Mouse (Mus musculus) heart, postnatal 0 days (tissue): ENCODE measurements around the gene Gm20441. TPM values are rescaled to one million over a fixed set of nuclear protein-coding genes. Genes with fewer than 3 reads are reported as not detected.

ENCODE experiments used
- ATAC-seq: fragments of 200-750 bp; cut with Nextera tagmentation; 2 replicates; pipeline ENCODE4 v1.8.0; 2017; ENCODE audit warnings: low read depth, moderate number of reproducible peaks, moderate library complexity; ENCODE audit not compliant: insufficient read depth
- DNase-seq: peaks from one replicate; pipeline ENCODE4 v3.0.0-alpha.2; 2016; ENCODE audit warnings: low spot score
- H3K27ac ChIP-seq: fragments of 300-500 bp; sonication (generic); 2 replicates; pipeline ENCODE4 v1.5.1; 2014; ENCODE audit warnings: low read depth, mild to moderate bottlenecking
- H3K27me3 ChIP-seq: fragments of 300-500 bp; sonication (generic); 2 replicates; pipeline ENCODE4 v1.6.1; 2014; ENCODE audit warnings: low read length, mixed read lengths; ENCODE audit not compliant: control insufficient read depth, insufficient read depth
- H3K36me3 ChIP-seq: fragments of 300-500 bp; sonication (generic); replicated peaks from 2 replicates; pipeline ENCODE4 v1.6.1; 2014; ENCODE audit warnings: low read length, mixed read lengths; ENCODE audit not compliant: control insufficient read depth, insufficient read depth
- H3K4me1 ChIP-seq: fragments of 300-500 bp; sonication (generic); 2 replicates; pipeline ENCODE4 v1.6.1; 2014; ENCODE audit warnings: antibody characterized with exemption; ENCODE audit not compliant: control insufficient read depth, insufficient read depth
- H3K4me2 ChIP-seq: fragments of 300-500 bp; sonication (generic); 2 replicates; pipeline ENCODE4 v1.6.1; 2014; ENCODE audit warnings: low read depth, mild to moderate bottlenecking, low read length, moderate library complexity
- H3K4me3 ChIP-seq: fragments of 300-500 bp; sonication (generic); 2 replicates; pipeline ENCODE4 v1.5.1; 2014; ENCODE audit warnings: low read depth, low read length
- H3K9ac ChIP-seq: fragments of 300-500 bp; sonication (generic); replicated peaks from 2 replicates; pipeline ENCODE4 v1.6.1; 2014; ENCODE audit warnings: low read depth, low read length, mixed read lengths
- H3K9me3 ChIP-seq: fragments of 300-500 bp; sonication (generic); replicated peaks from 2 replicates; pipeline ENCODE4 v1.6.1; 2016; ENCODE audit warnings: low read length; ENCODE audit not compliant: control insufficient read depth
- CTCF ChIP-seq: IDR thresholded peaks from 2 replicates; pipeline ENCODE4 v1.5.1; 2016; ENCODE audit warnings: antibody characterized with exemption, control low read depth, low read depth
- EP300 ChIP-seq: IDR thresholded peaks from 2 replicates; pipeline ENCODE4 v1.6.1; 2016; ENCODE audit warnings: antibody characterized with exemption, low read depth
- WGBS: fragments of 180-500 bp; shearing (Covaris S2); extraction: QIAGEN DNeasy Blood & Tissue Kit; methylation state at CpG from one replicate; pipeline ENCODE4 v1.1.7; 2014; 5-methylcytosine and 5-hydroxymethylcytosine counted together
- polyA plus RNA-seq: library from polyadenylated mRNA; unstranded; fragments of >200 nt; fragmentation: Nextera tagmentation; extraction: Ambion mirVana; gene quantifications from 2 replicates; pipeline ENCODE4 v1.2.1, GENCODE M21; 2015
- total RNA-seq: library from RNA; depleted of rRNA; stranded (reverse); fragments of >200 nt; gene quantifications from 2 replicates; pipeline ENCODE4 v1.2.3, GENCODE M21; 2014; ENCODE audit warnings: low replicate concordance

The Gm20441 gene
- total and polyA plus RNA-seq, 2 experiments from 2014 or later: not detected

- 90% methylated on average over 5 of the region's 5 CpGs for WGBS
- no peaks in the 10 kb centered on the region for H3K36me3 ChIP-seq
- no peaks in the 10 kb centered on the region for H3K27me3 ChIP-seq
- no peak overlapping the region for H3K27ac ChIP-seq
- H3K4me1 ChIP-seq: no peaks in the 10 kb centered on the region
- ATAC-seq: no peak
- H3K4me2 ChIP-seq: no peak overlapping the region
- no peak overlapping the region for H3K4me3 ChIP-seq
- no peak for TF ChIP-seq EP300
- TF ChIP-seq CTCF: no peak
- no peak for DNase-seq
- H3K9me3 ChIP-seq: no peaks in the 10 kb centered on the region
- H3K9ac ChIP-seq: no peak overlapping the region
Observed at GRCm38 (mm10) chr10:75789841-75790240, 9.1 kb upstream of the Gm20441 start.

GRCm38 (mm10) chr10:75789081-75789735, 8.5 kb upstream of the Gm20441 start:
- no peaks in the 10 kb centered on the region for H3K4me1 ChIP-seq
- TF ChIP-seq EP300 (no peak), CTCF (no peak)
- ATAC-seq: no peak
- H3K9me3 ChIP-seq: no peaks in the 10 kb centered on the region
- no peaks in the 10 kb centered on the region for H3K27me3 ChIP-seq
- no peaks in the 10 kb centered on the region for H3K36me3 ChIP-seq
- WGBS: 71% methylated on average over 6 of the region's 6 CpGs
- H3K4me3 ChIP-seq: no peak overlapping the region
- H3K27ac ChIP-seq: no peak overlapping the region
- H3K9ac ChIP-seq: no peak overlapping the region
- no peak overlapping the region for H3K4me2 ChIP-seq
- DNase-seq: no peak

- Histone ChIP-seq H3K27me3 (no peaks in the 10 kb centered on the region), H3K4me3 (no peak overlapping the region), H3K36me3 (no peaks in the 10 kb centered on the region), H3K9ac (no peak overlapping the region), H3K27ac (no peak overlapping the region), H3K4me1 (no peaks in the 10 kb centered on the region), H3K4me2 (no peak overlapping the region), H3K9me3 (no peaks in the 10 kb centered on the region)
- DNase-seq (no peak), ATAC-seq (no peak)
- WGBS: 86% methylated on average over 8 of the region's 8 CpGs
- TF ChIP-seq CTCF (no peak), EP300 (no peak)
Observed at GRCm38 (mm10) chr10:75788277-75788676, 7.5 kb upstream of the Gm20441 start.

GRCm38 (mm10) chr10:75785442-75785841, 4.7 kb upstream of the Gm20441 start:
- no peaks in the 10 kb centered on the region for H3K36me3 ChIP-seq
- 51% methylated on average over 1 of the region's 1 CpGs for WGBS
- H3K9ac ChIP-seq: no peak overlapping the region
- H3K9me3 ChIP-seq: no peaks in the 10 kb centered on the region
- H3K27ac ChIP-seq: no peak overlapping the region
- peaks cover 4% of the 10 kb centered on the region; the same call in 1 of the 2 replicates for H3K27me3 ChIP-seq
- 0 out of 2 replicates have a peak, but pooled peaks cover 2% of the 10 kb centered on the region for H3K4me1 ChIP-seq
- DNase-seq: no peak
- no peak overlapping the region for H3K4me2 ChIP-seq
- TF ChIP-seq EP300 (no peak), CTCF (no peak)
- no peak overlapping the region for H3K4me3 ChIP-seq
- ATAC-seq: no peak

- H3K36me3 ChIP-seq: no peaks in the 10 kb centered on the region
- no peak for DNase-seq
- no peak overlapping the region for H3K4me3 ChIP-seq
- ATAC-seq: no peak
- H3K27ac ChIP-seq: no peak overlapping the region
- peaks cover 12% of the 10 kb centered on the region; the same call in 1 of the 2 replicates for H3K27me3 ChIP-seq
- H3K4me2 ChIP-seq: 0 out of 2 replicates have a peak overlapping the region, but pooled peaks have one; percentile 63
- no peak overlapping the region for H3K9ac ChIP-seq
- H3K9me3 ChIP-seq: peaks cover 9% of the 10 kb centered on the region
- WGBS: 39% methylated on average over 15 of the region's 15 CpGs
- TF ChIP-seq EP300: no peak
- no peak for TF ChIP-seq CTCF
- H3K4me1 ChIP-seq: 0 out of 2 replicates have a peak, but pooled peaks cover 4% of the 10 kb centered on the region
Observed at GRCm38 (mm10) chr10:75779206-75780174, 1.3 kb downstream of the Gm20441 start.
